Mouse (Mus musculus): ENCODE data around the gene Wipf2. TPM values are rescaled to one million over a fixed set of nuclear protein-coding genes. Genes with fewer than 3 reads are reported as not detected.

The Wipf2 gene
- total and polyA plus RNA-seq, 3 experiments: 4.0 to 9.6 (median 9.1) TPM

DNA sequence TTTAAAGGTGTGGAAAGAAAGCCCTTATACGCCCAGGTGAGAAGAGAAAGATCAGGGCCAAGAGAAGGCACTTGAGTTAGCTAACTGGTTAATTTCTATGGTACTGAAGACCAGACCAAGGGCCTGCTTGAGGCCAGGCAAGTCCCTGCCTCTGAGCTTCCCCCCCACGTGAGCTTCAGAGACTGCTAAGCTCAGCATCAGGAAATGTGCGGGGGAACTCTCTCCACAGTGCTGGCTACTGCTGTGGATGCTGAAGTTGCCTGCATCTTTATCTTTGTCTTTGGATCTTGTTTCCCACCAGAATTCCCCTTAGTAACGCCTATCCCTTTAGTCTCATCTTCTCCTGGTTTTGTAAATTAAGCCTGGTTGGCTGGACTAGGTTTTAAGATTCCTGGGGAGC lies 8.0 kb downstream of the Wipf2 start:
- Histone ChIP-seq H3K4me1 (ENCODE audit: control insufficient read depth, insufficient read depth, low read length) (peaks cover 6% of the 10 kb centered on the region), H3K27ac (peak overlapping the region; percentile 47; the same call in 1 of the 2 replicates), H3K9ac (ENCODE audit: low read depth, low read length) (no peak overlapping the region), H3K79me2 (replicated peaks; ENCODE audit: control insufficient read depth, insufficient read depth, low read length) (peaks cover 2% of the 10 kb centered on the region; the same call in 1 of the 2 replicates), H3K27me3 (ENCODE audit: control insufficient read depth, insufficient read depth, low read length) (no peaks in the 10 kb centered on the region), H3K36me3 (ENCODE audit: control insufficient read depth, insufficient read depth, low read length) (no peaks in the 10 kb centered on the region; the same call in 1 of the 2 replicates), H3K4me3 (no peak overlapping the region)
- DNase-seq: no peak
- 57% methylated on average over 4 of the region's 4 CpGs for WGBS
- intact Hi-C loops (cut with DNase I): no loop called here
- TF ChIP-seq POLR2A (IDR thresholded peaks at IDR 0.05; ENCODE audit: insufficient read depth, low read depth, low read length) (no peak), EP300 (IDR thresholded peaks at IDR 0.05; ENCODE audit: insufficient read depth, low read depth, low read length) (no peak), CTCF (IDR thresholded peaks at IDR 0.05) (no peak)

GRCm38 (mm10) chr11:98872040-98872439 lies 8.6 kb downstream of the Wipf2 start:
- H3K79me2 ChIP-seq (replicated peaks; ENCODE audit: control insufficient read depth, insufficient read depth, low read length): peaks cover 6% of the 10 kb centered on the region
- DNase-seq: peak in 1 of 2 experiments; percentile 60
- no peaks in the 10 kb centered on the region for H3K27me3 ChIP-seq (ENCODE audit: control insufficient read depth, insufficient read depth, low read length)
- intact Hi-C loops (cut with DNase I): no loop called here
- peak overlapping the region; percentile 47 for H3K27ac ChIP-seq
- H3K4me1 ChIP-seq (ENCODE audit: control insufficient read depth, insufficient read depth, low read length): peaks cover 6% of the 10 kb centered on the region
- WGBS: 42% methylated on average over 4 of the region's 4 CpGs
- no peak overlapping the region for H3K9ac ChIP-seq (ENCODE audit: low read depth, low read length)
- no peak overlapping the region for H3K4me3 ChIP-seq
- H3K36me3 ChIP-seq (ENCODE audit: control insufficient read depth, insufficient read depth, low read length): no peaks in the 10 kb centered on the region; the same call in 1 of the 2 replicates
- 0 out of 2 replicates have a peak, but pooled peaks have one; percentile 49 for TF ChIP-seq EP300 (IDR thresholded peaks at IDR 0.05; ENCODE audit: insufficient read depth, low read depth, low read length)
- no peak for TF ChIP-seq POLR2A (IDR thresholded peaks at IDR 0.05; ENCODE audit: insufficient read depth, low read depth, low read length)

DNA sequence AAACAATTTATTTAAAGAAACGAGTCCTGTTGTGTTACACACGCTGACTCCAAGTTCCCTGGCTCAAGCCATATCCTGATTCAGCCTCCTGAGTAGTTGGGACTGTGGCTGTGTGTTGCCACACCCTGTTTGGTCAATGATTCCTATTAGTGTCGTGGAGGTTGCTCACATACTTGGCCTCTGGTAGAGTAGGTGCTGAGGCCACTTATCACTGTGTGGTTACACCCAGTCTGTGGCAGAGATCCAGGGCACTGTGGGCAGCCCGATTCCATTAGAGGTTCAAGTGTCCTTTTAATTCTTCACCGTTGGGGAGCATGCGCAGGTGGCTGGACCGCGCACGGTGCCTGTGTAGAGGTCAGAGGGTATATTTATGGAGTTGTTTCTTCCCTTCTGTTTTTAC lies 10.5 kb downstream of the Wipf2 start:
- H3K27ac ChIP-seq: peak overlapping the region; percentile 33; the same call in 1 of the 2 replicates
- peak; percentile 43 to 69 for DNase-seq
- TF ChIP-seq EP300 (IDR thresholded peaks at IDR 0.05; ENCODE audit: insufficient read depth, low read depth, low read length) (0 out of 2 replicates have a peak, but pooled peaks have one; percentile 43), CTCF (IDR thresholded peaks at IDR 0.05) (no peak), POLR2A (IDR thresholded peaks at IDR 0.05; ENCODE audit: insufficient read depth, low read depth, low read length) (no peak)
- peaks cover 6% of the 10 kb centered on the region for H3K79me2 ChIP-seq (replicated peaks; ENCODE audit: control insufficient read depth, insufficient read depth, low read length)
- H3K27me3 ChIP-seq (ENCODE audit: control insufficient read depth, insufficient read depth, low read length): no peaks in the 10 kb centered on the region
- H3K9ac ChIP-seq (ENCODE audit: low read depth, low read length): no peak overlapping the region
- peaks cover 6% of the 10 kb centered on the region for H3K4me1 ChIP-seq (ENCODE audit: control insufficient read depth, insufficient read depth, low read length)
- no peak overlapping the region for H3K4me3 ChIP-seq
- 56% methylated on average over 9 of the region's 9 CpGs for WGBS
- intact Hi-C loops (cut with DNase I): no loop called here
- H3K36me3 ChIP-seq (ENCODE audit: control insufficient read depth, insufficient read depth, low read length): no peaks in the 10 kb centered on the region; the same call in 1 of the 2 replicates

DNA sequence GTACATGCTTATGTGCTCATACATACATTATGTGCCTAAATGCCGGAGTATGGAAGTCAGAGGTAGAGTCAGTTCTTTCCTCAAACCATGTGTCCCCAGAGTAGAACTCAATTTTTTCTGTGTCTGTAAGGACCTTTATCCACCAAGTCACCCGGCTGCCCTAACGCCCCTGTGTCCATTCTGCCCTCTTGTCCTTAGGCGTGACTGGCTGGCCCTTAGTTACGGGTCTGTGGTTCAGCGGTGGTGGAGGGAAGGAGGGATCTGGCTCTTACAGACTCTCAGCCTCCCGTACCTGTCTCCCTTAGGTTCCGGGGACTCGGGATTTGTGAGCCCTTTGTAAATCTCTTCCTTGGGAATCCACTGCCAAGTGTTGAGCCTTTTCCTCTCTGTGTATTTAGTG lies 13.6 kb downstream of the Wipf2 start:
- TF ChIP-seq POLR2A (IDR thresholded peaks at IDR 0.05; ENCODE audit: insufficient read depth, low read depth, low read length) (no peak), CTCF (IDR thresholded peaks at IDR 0.05) (no peak), EP300 (IDR thresholded peaks at IDR 0.05; ENCODE audit: insufficient read depth, low read depth, low read length) (no peak)
- Histone ChIP-seq H3K36me3 (ENCODE audit: control insufficient read depth, insufficient read depth, low read length) (no peaks in the 10 kb centered on the region; the same call in 1 of the 2 replicates), H3K4me3 (no peak overlapping the region), H3K27ac (no peak overlapping the region), H3K4me1 (ENCODE audit: control insufficient read depth, insufficient read depth, low read length) (peaks cover 1% of the 10 kb centered on the region), H3K9ac (ENCODE audit: low read depth, low read length) (no peak overlapping the region), H3K27me3 (ENCODE audit: control insufficient read depth, insufficient read depth, low read length) (no peaks in the 10 kb centered on the region), H3K79me2 (replicated peaks; ENCODE audit: control insufficient read depth, insufficient read depth, low read length) (peaks cover 6% of the 10 kb centered on the region)
- 92% methylated on average over 9 of the region's 9 CpGs for WGBS
- DNase-seq: no peak
- intact Hi-C loops (cut with DNase I): no loop called here

DNA sequence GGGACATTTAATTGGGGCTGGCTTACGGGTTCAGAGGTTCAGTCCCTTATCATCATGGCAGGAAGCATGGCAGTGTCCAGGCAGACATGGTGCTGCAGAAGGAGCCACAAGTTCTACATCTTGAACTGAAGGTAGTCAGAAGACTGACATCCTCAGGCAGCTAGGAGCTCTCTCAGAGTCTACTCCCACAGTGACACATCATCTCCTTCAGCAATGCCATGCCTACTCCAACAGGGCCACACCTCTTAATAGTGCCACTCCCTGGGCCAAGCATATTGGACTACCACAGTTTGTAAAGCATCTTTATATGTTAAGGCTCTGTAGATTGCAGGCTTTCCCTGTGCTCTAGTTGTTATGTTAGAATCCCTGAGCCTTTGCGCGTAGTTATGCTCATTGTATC lies 24.3 kb downstream of the Wipf2 start:
- H3K79me2 ChIP-seq (replicated peaks; ENCODE audit: control insufficient read depth, insufficient read depth, low read length): no peaks in the 10 kb centered on the region
- 92% methylated on average over 3 of the region's 3 CpGs for WGBS
- intact Hi-C loops (cut with DNase I): no loop called here
- H3K27ac ChIP-seq: no peak overlapping the region
- H3K27me3 ChIP-seq (ENCODE audit: control insufficient read depth, insufficient read depth, low read length): no peaks in the 10 kb centered on the region
- no peak overlapping the region for H3K4me3 ChIP-seq
- H3K36me3 ChIP-seq (ENCODE audit: control insufficient read depth, insufficient read depth, low read length): no peaks in the 10 kb centered on the region; the same call in 1 of the 2 replicates
- no peak overlapping the region for H3K9ac ChIP-seq (ENCODE audit: low read depth, low read length)
- no peak for TF ChIP-seq CTCF (IDR thresholded peaks at IDR 0.05)
- no peak for TF ChIP-seq EP300 (IDR thresholded peaks at IDR 0.05; ENCODE audit: insufficient read depth, low read depth, low read length)
- TF ChIP-seq POLR2A (IDR thresholded peaks at IDR 0.05; ENCODE audit: insufficient read depth, low read depth, low read length): no peak
- no peaks in the 10 kb centered on the region for H3K4me1 ChIP-seq (ENCODE audit: control insufficient read depth, insufficient read depth, low read length)
- no peak for DNase-seq

- H3K9ac ChIP-seq (ENCODE audit: low read depth, low read length): no peak overlapping the region
- H3K4me1 ChIP-seq (ENCODE audit: control insufficient read depth, insufficient read depth, low read length): no peaks in the 10 kb centered on the region
- no peak overlapping the region for H3K27ac ChIP-seq
- no peaks in the 10 kb centered on the region for H3K79me2 ChIP-seq (replicated peaks; ENCODE audit: control insufficient read depth, insufficient read depth, low read length)
- DNase-seq: no peak
- intact Hi-C loops (cut with DNase I): no loop called here
- H3K4me3 ChIP-seq: no peak overlapping the region
- TF ChIP-seq CTCF (IDR thresholded peaks at IDR 0.05) (no peak), EP300 (IDR thresholded peaks at IDR 0.05; ENCODE audit: insufficient read depth, low read depth, low read length) (no peak), POLR2A (IDR thresholded peaks at IDR 0.05; ENCODE audit: insufficient read depth, low read depth, low read length) (no peak)
- H3K27me3 ChIP-seq (ENCODE audit: control insufficient read depth, insufficient read depth, low read length): no peaks in the 10 kb centered on the region
- no peaks in the 10 kb centered on the region; the same call in 1 of the 2 replicates for H3K36me3 ChIP-seq (ENCODE audit: control insufficient read depth, insufficient read depth, low read length)
- 96% methylated on average over 4 of the region's 4 CpGs for WGBS
Observed at GRCm38 (mm10) chr11:98889077-98889476, 25.6 kb downstream of the Wipf2 start.

Data from heart, adult 2 months (tissue).